Mouse (Mus musculus): ENCODE data around the gene Yod1.

The Yod1 gene

GRCm38 (mm10) chr1:130770487-130770886 lies 53.4 kb downstream of the Yod1 start:
- no peak for DNase-seq

GRCm38 (mm10) chr1:130770981-130771494 lies 53.9 kb downstream of the Yod1 start:
- no peak for DNase-seq
